Mouse (Mus musculus): ENCODE data around the gene Bglap3.

DNA sequence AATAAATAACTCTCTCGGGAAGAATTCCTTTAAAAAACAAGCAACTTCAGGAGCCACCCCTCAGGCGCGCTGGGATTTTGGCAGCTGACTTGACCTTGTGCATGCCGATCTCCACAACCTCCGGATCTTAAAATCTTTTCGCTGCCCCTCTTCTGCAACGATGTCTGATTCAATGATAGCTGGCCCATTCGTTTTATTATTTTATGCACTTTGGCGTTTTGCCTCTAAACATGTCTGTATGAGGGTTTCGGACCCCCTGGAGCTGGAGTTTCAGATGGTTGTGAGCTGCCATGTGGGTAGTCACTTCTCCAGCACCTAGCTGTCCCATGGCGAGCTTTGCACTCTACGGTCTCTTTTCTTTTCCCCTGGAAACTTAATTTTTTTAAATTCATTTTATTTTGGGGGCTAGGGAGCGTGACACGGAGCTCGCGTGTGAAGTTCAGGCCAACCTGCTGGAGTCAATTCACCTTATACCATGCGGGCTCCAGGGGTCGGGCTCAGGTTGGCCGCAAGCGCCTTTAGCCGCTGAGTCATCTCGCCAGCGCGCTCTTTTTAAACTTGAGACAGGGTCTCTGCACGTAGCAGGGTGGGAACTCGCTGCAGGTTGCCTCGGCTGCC is 37.0 kb downstream of the Bglap3 start:
- TF ChIP-seq GATA1 (IDR thresholded peaks at IDR 0.05; ENCODE audit: low read length) (no peak), TAL1 (IDR thresholded peaks at IDR 0.05; ENCODE audit: low read length) (no peak)
